Mouse (Mus musculus) megakaryocyte, embryonic 14.5 days (primary cell): ENCODE results near the gene Nek8. TPM values are rescaled to one million over a fixed set of nuclear protein-coding genes. Genes with fewer than 3 reads are reported as not detected.

Experiments used
- H3K27me3 ChIP-seq: replicated peaks from 2 replicates; pipeline ENCODE3; 2012; ENCODE audit warnings: inconsistent platforms
- H3K36me3 ChIP-seq: replicated peaks from 2 replicates; pipeline ENCODE3; 2012; ENCODE audit warnings: low read length, inconsistent platforms, mixed read lengths
- H3K4me1 ChIP-seq: 2 replicates; pipeline ENCODE4 v1.6.1; 2012; ENCODE audit warnings: inconsistent platforms
- H3K4me3 ChIP-seq: replicated peaks from 2 replicates; pipeline ENCODE3; 2012; ENCODE audit warnings: moderate library complexity, mild to moderate bottlenecking, inconsistent platforms
- H3K9me3 ChIP-seq: 2 replicates; pipeline ENCODE4 v1.6.1; 2012; ENCODE audit warnings: inconsistent platforms
- FLI1 ChIP-seq: IDR thresholded peaks from 2 replicates; pipeline ENCODE4 v1.6.1; 2012; ENCODE audit warnings: low read length, inconsistent platforms, mixed read lengths
- GATA1 ChIP-seq: IDR thresholded peaks from 3 replicates; pipeline ENCODE4 v1.6.1; 2012; ENCODE audit warnings: mixed read lengths, low read length, inconsistent platforms, borderline replicate concordance
- polyA plus RNA-seq: library from polyadenylated mRNA; stranded (reverse); fragments of >175 nt; gene quantifications from 2 replicates; pipeline ENCODE4 v1.2.3, GENCODE M21; 2012; ENCODE audit warnings: low replicate concordance; ENCODE audit not compliant: insufficient read depth

Gene Nek8
- polyA plus RNA-seq, 1 experiment, result 2.2 TPM

DNA sequence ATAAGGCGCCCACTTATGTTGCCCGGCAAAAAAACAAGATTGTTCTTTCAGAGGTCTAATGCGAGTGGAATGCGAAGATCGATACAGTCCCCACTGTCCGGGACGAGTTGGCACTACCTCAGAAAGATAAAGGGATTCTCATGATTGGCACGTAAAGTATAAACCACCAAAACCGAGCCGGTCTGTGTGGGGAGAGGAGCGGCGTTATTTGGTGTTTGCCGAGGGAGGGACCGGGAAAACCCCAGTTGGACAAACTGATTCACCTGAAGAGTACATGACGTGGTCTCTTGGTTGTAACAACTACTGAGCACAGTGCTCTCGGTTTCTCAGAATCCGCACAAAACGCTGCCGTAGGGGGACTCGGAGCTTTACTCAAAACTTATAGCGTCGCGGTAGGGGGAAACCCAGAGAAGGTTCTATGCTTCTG, 443 bp upstream of the Nek8 start:
- Histone ChIP-seq H3K27me3 (no peaks in the 10 kb centered on the region), H3K9me3 (no peaks in the 10 kb centered on the region), H3K4me3 (peak overlapping the region; percentile 98), H3K4me1 (peaks cover 59% of the 10 kb centered on the region), H3K36me3 (peaks cover 40% of the 10 kb centered on the region)
- no peak for TF ChIP-seq GATA1
- no peak for TF ChIP-seq FLI1

- H3K27me3 ChIP-seq, result no peaks in the 10 kb centered on the region
- TF ChIP-seq GATA1 (no peak), FLI1 (no peak)
- peak overlapping the region; percentile 98 for H3K4me3 ChIP-seq
- peaks cover 36% of the 10 kb centered on the region for H3K36me3 ChIP-seq
- peaks cover 51% of the 10 kb centered on the region for H3K4me1 ChIP-seq
- H3K9me3 ChIP-seq, result no peaks in the 10 kb centered on the region
Measured at GRCm38 (mm10) chr11:78175771-78176401, 589 bp downstream of the Nek8 start.

- peaks cover 41% of the 10 kb centered on the region for H3K4me1 ChIP-seq
- no peak overlapping the region for H3K4me3 ChIP-seq
- H3K27me3 ChIP-seq, result no peaks in the 10 kb centered on the region
- TF ChIP-seq GATA1, result no peak
- no peak for TF ChIP-seq FLI1
- H3K9me3 ChIP-seq, result no peaks in the 10 kb centered on the region
- peaks cover 27% of the 10 kb centered on the region for H3K36me3 ChIP-seq
Measured at GRCm38 (mm10) chr11:78174506-78174905, 2.0 kb downstream of the Nek8 start.

- TF ChIP-seq GATA1 (no peak), FLI1 (no peak)
- peaks cover 24% of the 10 kb centered on the region for H3K36me3 ChIP-seq
- H3K9me3 ChIP-seq, result no peaks in the 10 kb centered on the region
- H3K4me3 ChIP-seq, result peak overlapping the region; percentile 6
- peaks cover 4% of the 10 kb centered on the region for H3K27me3 ChIP-seq
- peaks cover 35% of the 10 kb centered on the region for H3K4me1 ChIP-seq
Measured at GRCm38 (mm10) chr11:78172748-78173383, 3.6 kb downstream of the Nek8 start.

DNA sequence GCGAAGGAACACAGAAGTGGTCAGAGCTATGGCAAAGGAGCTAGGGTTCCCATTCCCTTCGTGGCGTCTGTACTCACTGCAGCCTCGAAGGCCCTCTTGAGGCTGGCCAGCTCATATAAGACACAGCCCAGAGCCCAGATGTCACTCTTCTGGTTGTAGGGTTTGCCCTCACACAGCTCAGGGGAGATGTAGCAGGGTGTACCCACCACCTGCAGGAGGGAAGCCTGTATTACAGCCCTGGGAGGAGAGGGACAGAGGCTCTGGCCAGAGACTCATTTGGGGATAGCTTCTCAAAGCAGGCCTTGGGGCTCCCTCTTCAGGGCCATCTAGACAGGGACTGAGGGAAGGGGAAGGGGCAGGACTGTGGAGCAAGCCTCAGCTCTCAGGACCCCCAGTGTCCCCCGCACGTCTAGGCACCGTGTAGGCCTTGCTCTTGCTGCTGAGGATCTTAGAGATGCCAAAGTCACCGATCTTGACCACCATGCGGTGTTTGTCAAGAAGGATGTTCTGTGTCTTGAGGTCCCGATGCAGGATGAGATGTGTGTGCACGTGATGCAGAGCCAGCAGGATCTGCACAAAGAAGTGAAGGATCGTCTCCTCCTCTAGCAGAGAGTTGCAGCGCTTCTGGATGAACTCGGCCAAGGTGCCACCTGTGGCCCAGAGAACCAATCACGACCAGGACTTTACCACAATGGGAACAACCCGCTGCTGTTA, 4.3 kb downstream of the Nek8 start:
- peaks cover 31% of the 10 kb centered on the region for H3K36me3 ChIP-seq
- no peaks in the 10 kb centered on the region for H3K9me3 ChIP-seq
- H3K4me1 ChIP-seq, result peaks cover 35% of the 10 kb centered on the region
- H3K27me3 ChIP-seq, result peaks cover 10% of the 10 kb centered on the region
- no peak overlapping the region for H3K4me3 ChIP-seq
- no peak for TF ChIP-seq FLI1
- no peak for TF ChIP-seq GATA1

DNA sequence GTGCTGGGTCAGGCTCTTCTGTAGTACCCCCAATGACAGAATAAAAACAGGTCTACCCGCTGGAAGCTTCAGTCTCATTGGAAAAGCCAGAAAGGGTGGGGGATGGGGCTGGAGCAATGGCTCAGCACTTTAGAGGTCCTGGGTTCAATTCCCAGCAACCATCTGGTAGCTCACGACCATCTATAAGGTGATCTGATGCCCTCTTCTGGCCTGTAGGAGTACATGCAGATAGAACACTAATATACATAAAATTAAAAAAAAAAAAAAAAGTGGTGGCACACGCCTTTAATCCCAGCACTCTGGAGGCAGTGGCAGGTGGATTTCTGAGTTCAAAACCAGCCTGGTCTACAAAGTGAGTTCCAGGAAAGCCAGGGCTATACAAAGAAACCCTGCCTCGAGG, 5.1 kb downstream of the Nek8 start:
- Histone ChIP-seq H3K4me3 (no peak overlapping the region), H3K9me3 (no peaks in the 10 kb centered on the region), H3K4me1 (peaks cover 39% of the 10 kb centered on the region), H3K36me3 (peaks cover 32% of the 10 kb centered on the region), H3K27me3 (peaks cover 12% of the 10 kb centered on the region)
- TF ChIP-seq FLI1, result no peak
- no peak for TF ChIP-seq GATA1

DNA sequence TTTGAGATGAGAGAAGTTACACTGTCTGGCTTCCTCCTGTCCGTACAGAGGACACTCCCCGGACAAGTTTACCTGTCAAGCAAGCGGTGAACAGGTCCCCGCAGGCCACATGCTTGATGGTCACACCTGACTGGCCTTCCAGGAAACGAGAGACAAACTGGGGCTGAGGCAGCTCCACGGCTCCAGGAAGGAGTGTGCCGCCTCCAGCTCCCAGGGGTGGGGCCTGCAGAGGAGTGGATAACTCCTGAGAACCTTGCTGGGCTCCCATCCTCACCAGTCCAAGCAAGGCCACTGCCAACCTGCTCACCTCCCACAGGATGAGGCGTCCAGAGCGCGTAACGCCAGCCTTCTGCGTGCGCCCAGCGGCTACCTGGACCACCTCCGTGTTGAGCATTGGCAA, 6.2 kb downstream of the Nek8 start:
- Histone ChIP-seq H3K4me1 (peaks cover 44% of the 10 kb centered on the region), H3K9me3 (no peaks in the 10 kb centered on the region), H3K27me3 (peaks cover 12% of the 10 kb centered on the region), H3K36me3 (peaks cover 32% of the 10 kb centered on the region), H3K4me3 (no peak overlapping the region)
- TF ChIP-seq FLI1, result no peak
- no peak for TF ChIP-seq GATA1

- peaks cover 27% of the 10 kb centered on the region for H3K27me3 ChIP-seq
- TF ChIP-seq GATA1, result no peak
- no peak for TF ChIP-seq FLI1
- H3K4me1 ChIP-seq, result peaks cover 59% of the 10 kb centered on the region
- no peaks in the 10 kb centered on the region for H3K9me3 ChIP-seq
- H3K4me3 ChIP-seq, result peak overlapping the region; percentile 19
- peaks cover 32% of the 10 kb centered on the region for H3K36me3 ChIP-seq
Measured at GRCm38 (mm10) chr11:78168541-78169468, 7.7 kb downstream of the Nek8 start.

GRCm38 (mm10) chr11:78167257-78167959, 9.1 kb downstream of the Nek8 start:
- TF ChIP-seq FLI1 (no peak), GATA1 (no peak)
- peaks cover 33% of the 10 kb centered on the region for H3K36me3 ChIP-seq
- H3K27me3 ChIP-seq, result peaks cover 40% of the 10 kb centered on the region
- peak overlapping the region; percentile 8 for H3K4me3 ChIP-seq
- peaks cover 73% of the 10 kb centered on the region for H3K4me1 ChIP-seq
- no peaks in the 10 kb centered on the region for H3K9me3 ChIP-seq
